In the genomic region with DNA sequence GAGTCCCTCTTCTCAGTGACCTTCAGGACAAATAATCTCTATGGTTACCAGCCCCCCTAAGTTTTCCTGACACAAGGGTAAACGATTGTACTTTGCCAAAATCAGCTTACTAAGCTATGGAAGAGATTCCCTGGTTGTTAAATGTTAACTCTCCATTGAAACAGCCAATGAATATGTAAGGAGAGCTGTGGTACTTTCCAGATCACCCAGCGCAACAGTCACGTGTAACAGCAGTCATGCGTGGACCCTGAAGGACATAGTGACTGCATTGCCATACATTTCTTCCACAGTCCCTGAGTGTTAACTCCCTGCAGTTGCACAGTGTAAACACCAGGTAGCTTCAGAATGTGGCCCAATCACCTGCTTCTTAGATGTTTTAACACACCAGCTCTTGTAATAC, we compare ENCODE assay signal across 31 mouse cellular contexts.
DNase-seq lines count a peak whose midpoint lies in the region; ATAC-seq lines count a peak whose summit lies in the region.
"Had no signal": no experiment of that assay in that cellular context is flagged by ENCODE, and none has a peak within 500 bp of the region (broad histone marks: within the 10 kb centered on the region; RNA-seq: fewer than 3 reads in every experiment).

No protein-coding gene starts in this region.

- no peak overlapping the region for H3K9ac ChIP-seq in midbrain, embryonic 11.5 days (ENCODE audit: low read length)
- H3K9ac ChIP-seq: forebrain, embryonic 15.5 days; heart, embryonic 13.5 days; hindbrain, embryonic 14.5 days; limb, embryonic 12.5 days had no signal

- 89% methylated on average over 4 of the region's 4 CpGs for WGBS in midbrain, embryonic 11.5 days

- no peaks in the 10 kb centered on the region for H3K9me3 ChIP-seq in midbrain, embryonic 11.5 days (ENCODE audit: control insufficient read depth, low read length)
- H3K9me3 ChIP-seq: forebrain, embryonic 15.5 days had no signal

- H3K4me1 ChIP-seq in midbrain, embryonic 11.5 days (ENCODE audit: control insufficient read depth, insufficient read depth, low read length), result no peaks in the 10 kb centered on the region
- H3K4me1 ChIP-seq: forebrain, embryonic 15.5 days; heart, embryonic 13.5 days; limb, embryonic 12.5 days had no signal

- no peak overlapping the region for H3K4me2 ChIP-seq in midbrain, embryonic 11.5 days
- H3K4me2 ChIP-seq: forebrain, embryonic 15.5 days; heart, embryonic 13.5 days; hindbrain, embryonic 14.5 days; limb, embryonic 12.5 days; liver, embryonic 11.5 days had no signal

- peak; percentile 48 for DNase-seq in ES-CJ7 (ENCODE audit: low read depth, low spot score)
- DNase-seq in ZHBTc4 (ENCODE audit: low read depth, low spot score), result peak; percentile 48
- peak; percentile 82 for DNase-seq in kidney, adult 9 months
- peak; percentile 65 for DNase-seq in kidney, postnatal 10 days
- DNase-seq in frontal cortex, postnatal 25 days (ENCODE audit: low spot score in 2 of 2), result no peak
- DNase-seq in liver, result no peak
- DNase-seq in retina, embryonic 14.5 days (ENCODE audit: low spot score), result no peak
- no peak for DNase-seq in midbrain, embryonic 11.5 days (ENCODE audit: low spot score, missing footprints)
- DNase-seq: adrenal gland, postnatal 10 days; cerebellum, adult 8-10 months; cerebellum, postnatal 36 days; gastrocnemius, adult 2 months; gastrocnemius, postnatal 36 days; heart, adult 2 months; heart, postnatal 10 days; layer of hippocampus, adult 9-11 months; lung, postnatal 4 days; midbrain, embryonic 14.5 days; retina, postnatal 1 day; right cerebral cortex, postnatal 14 days; spleen, adult 18-20 months; thymus, adult 18-20 months; thymus, postnatal 25 days had no signal

- H3K4me3 ChIP-seq in midbrain, embryonic 11.5 days (ENCODE audit: low read depth, low read length), result no peak overlapping the region
- H3K4me3 ChIP-seq: forebrain, embryonic 15.5 days; gastrocnemius, adult 2 months; heart, adult 2 months; heart, embryonic 13.5 days; limb, embryonic 12.5 days; megakaryocyte, embryonic 14.5 days had no signal

- H3K36me3 ChIP-seq in midbrain, embryonic 11.5 days (ENCODE audit: control insufficient read depth, insufficient read depth, low read length), result no peaks in the 10 kb centered on the region
- H3K36me3 ChIP-seq: forebrain, embryonic 15.5 days had no signal

- ATAC-seq in midbrain, embryonic 11.5 days (ENCODE audit: low FRiP score), result no peak
- ATAC-seq: forebrain, embryonic 15.5 days; inflammation-experienced regulatory T-cells, adult 6 months had no signal

- H3K27me3 ChIP-seq in midbrain, embryonic 11.5 days (ENCODE audit: control insufficient read depth, insufficient read depth, low read length), result no peaks in the 10 kb centered on the region
- H3K27me3 ChIP-seq: forebrain, embryonic 15.5 days; heart, embryonic 13.5 days; limb, embryonic 12.5 days; megakaryocyte, embryonic 14.5 days had no signal

- no peak overlapping the region for H3K27ac ChIP-seq in midbrain, embryonic 11.5 days (ENCODE audit: low read depth, low read length)
- H3K27ac ChIP-seq: forebrain, embryonic 15.5 days; gastrocnemius, adult 2 months; heart, adult 2 months; heart, embryonic 13.5 days; hindbrain, embryonic 14.5 days; limb, embryonic 12.5 days; stomach, postnatal 0 days had no signal

Comparison
In these comparisons a context has a peak if more than half of its experiments do, and no peak if none do; other contexts are left out.
1. DNase-seq: peak in ES-CJ7 (single experiment), ZHBTc4 (single experiment), kidney, adult 9 months (single experiment) and kidney, postnatal 10 days (single experiment); none in frontal cortex, postnatal 25 days (0 of 2), liver (single experiment), retina, embryonic 14.5 days (single experiment) and midbrain, embryonic 11.5 days (single experiment).